Mouse (Mus musculus): ENCODE measurements around the gene Bpifb1. TPM values are rescaled to one million over a fixed set of nuclear protein-coding genes. Genes with fewer than 3 reads are reported as not detected.
"Not testable (repeated sequence)": the region's sequence is repeated elsewhere in the genome, so short reads cannot be mapped to it uniquely, and the experiment has no call there.

The Bpifb1 gene
- 0.31 and 0.33 TPM in 2 replicates for polyA plus RNA-seq (2015; fragmentation: Nextera tagmentation; extraction: Ambion mirVana)

- Histone ChIP-seq H3K4me1 (no peaks in the 10 kb centered on the region), H3K36me3 (no peaks in the 10 kb centered on the region), H3K27ac (replicated peaks) (no peak within 1 kb of the TSS), H3K9ac (replicated peaks) (no peak within 1 kb of the TSS), H3K4me2 (replicated peaks) (no peak within 1 kb of the TSS), H3K4me3 (no peak within 1 kb of the TSS), H3K9me3 (no peaks in the 10 kb centered on the region), H3K27me3 (no peaks in the 10 kb centered on the region)
- 88% methylated on average over 11 of the region's 11 CpGs for WGBS
- no peak for ATAC-seq (replicated peaks)
Measured at GRCm38 (mm10) chr2:154190546-154191258, at the start of gene Bpifb1. Gene Bpifb1, plus strand, starts transcription at chr2:154190818.

- no peaks in the 10 kb centered on the region for H3K9me3 ChIP-seq
- H3K36me3 ChIP-seq: no peaks in the 10 kb centered on the region
- H3K27me3 ChIP-seq: no peaks in the 10 kb centered on the region
- ATAC-seq (replicated peaks): no peak
- peaks cover 3% of the 10 kb centered on the region; the same call in 1 of the 2 replicates for H3K4me1 ChIP-seq
- H3K27ac ChIP-seq (replicated peaks): no peak within 1 kb of the TSS
- H3K9ac ChIP-seq (replicated peaks): no peak within 1 kb of the TSS
- WGBS: 83% methylated on average over 4 of the region's 4 CpGs
- no peak within 1 kb of the TSS for H3K4me3 ChIP-seq
- no peak within 1 kb of the TSS for H3K4me2 ChIP-seq (replicated peaks)
Measured at GRCm38 (mm10) chr2:154142580-154142979, 48.0 kb upstream of the Bpifb1 start, which contains the start of gene Bpifa1. Gene Bpifa1, plus strand, starts transcription at chr2:154142880.

GRCm38 (mm10) chr2:154143735-154144134 lies 46.9 kb upstream of the Bpifb1 start:
- Histone ChIP-seq H3K4me3 (no peak overlapping the region), H3K27ac (replicated peaks) (no peak overlapping the region), H3K4me1 (peaks cover 3% of the 10 kb centered on the region; the same call in 1 of the 2 replicates), H3K27me3 (no peaks in the 10 kb centered on the region), H3K4me2 (replicated peaks) (no peak overlapping the region), H3K9ac (replicated peaks) (no peak overlapping the region), H3K9me3 (no peaks in the 10 kb centered on the region), H3K36me3 (no peaks in the 10 kb centered on the region)
- WGBS: 55% methylated on average over 3 of the region's 3 CpGs
- no peak for ATAC-seq (replicated peaks)

- Histone ChIP-seq H3K27ac (replicated peaks) (no peak overlapping the region), H3K9me3 (no peaks in the 10 kb centered on the region), H3K36me3 (no peaks in the 10 kb centered on the region), H3K4me2 (replicated peaks) (no peak overlapping the region), H3K4me1 (peaks cover 3% of the 10 kb centered on the region; the same call in 1 of the 2 replicates), H3K4me3 (no peak overlapping the region), H3K9ac (replicated peaks) (no peak overlapping the region), H3K27me3 (no peaks in the 10 kb centered on the region)
- 87% methylated on average over 4 of the region's 4 CpGs for WGBS
- ATAC-seq (replicated peaks): no peak
Measured at GRCm38 (mm10) chr2:154147496-154147895, 43.1 kb upstream of the Bpifb1 start.

- H3K4me3 ChIP-seq: no peak overlapping the region
- H3K4me2 ChIP-seq (replicated peaks): no peak overlapping the region
- no peaks in the 10 kb centered on the region for H3K36me3 ChIP-seq
- no peak for ATAC-seq (replicated peaks)
- no peaks in the 10 kb centered on the region for H3K4me1 ChIP-seq
- H3K9me3 ChIP-seq: no peaks in the 10 kb centered on the region
- H3K9ac ChIP-seq (replicated peaks): no peak overlapping the region
- no peaks in the 10 kb centered on the region for H3K27me3 ChIP-seq
- WGBS: 38% methylated on average over 3 of the region's 3 CpGs
- H3K27ac ChIP-seq (replicated peaks): no peak overlapping the region
Measured at GRCm38 (mm10) chr2:154158433-154158832, 32.2 kb upstream of the Bpifb1 start.

- Histone ChIP-seq H3K27me3 (no peaks in the 10 kb centered on the region), H3K4me1 (no peaks in the 10 kb centered on the region), H3K9ac (replicated peaks) (no peak within 1 kb of the TSS), H3K4me3 (no peak within 1 kb of the TSS), H3K27ac (replicated peaks) (no peak within 1 kb of the TSS), H3K36me3 (no peaks in the 10 kb centered on the region), H3K4me2 (replicated peaks) (no peak within 1 kb of the TSS), H3K9me3 (no peaks in the 10 kb centered on the region)
- ATAC-seq (replicated peaks): no peak
- WGBS: 83% methylated on average over 8 of the region's 8 CpGs
Measured at GRCm38 (mm10) chr2:154162307-154162706, 28.3 kb upstream of the Bpifb1 start, which contains the start of gene Bpifa5. Gene Bpifa5, plus strand, starts transcription at chr2:154162607.

- H3K9me3 ChIP-seq: no peaks in the 10 kb centered on the region
- no peak overlapping the region for H3K4me2 ChIP-seq (replicated peaks)
- no peaks in the 10 kb centered on the region for H3K36me3 ChIP-seq
- H3K4me1 ChIP-seq: no peaks in the 10 kb centered on the region
- no peak overlapping the region for H3K9ac ChIP-seq (replicated peaks)
- H3K27ac ChIP-seq (replicated peaks): no peak overlapping the region
- WGBS: 89% methylated on average over 5 of the region's 5 CpGs
- no peak overlapping the region for H3K4me3 ChIP-seq
- ATAC-seq (replicated peaks): no peak
- no peaks in the 10 kb centered on the region for H3K27me3 ChIP-seq
Measured at GRCm38 (mm10) chr2:154163306-154163705, 27.3 kb upstream of the Bpifb1 start.

- H3K27ac ChIP-seq (replicated peaks): no peak overlapping the region
- no peak overlapping the region for H3K4me2 ChIP-seq (replicated peaks)
- no peaks in the 10 kb centered on the region for H3K27me3 ChIP-seq
- no peak overlapping the region for H3K9ac ChIP-seq (replicated peaks)
- H3K36me3 ChIP-seq: no peaks in the 10 kb centered on the region
- no peak for ATAC-seq (replicated peaks)
- no peak overlapping the region for H3K4me3 ChIP-seq
- H3K4me1 ChIP-seq: no peaks in the 10 kb centered on the region
- 84% methylated on average over 3 of the region's 3 CpGs for WGBS
- H3K9me3 ChIP-seq: no peaks in the 10 kb centered on the region
Measured at GRCm38 (mm10) chr2:154169172-154169571, 21.4 kb upstream of the Bpifb1 start.

- H3K4me3 ChIP-seq: no peak overlapping the region
- H3K9ac ChIP-seq (replicated peaks): no peak overlapping the region
- H3K27ac ChIP-seq (replicated peaks): no peak overlapping the region
- H3K36me3 ChIP-seq: no peaks in the 10 kb centered on the region
- no peak overlapping the region for H3K4me2 ChIP-seq (replicated peaks)
- ATAC-seq (replicated peaks): no peak
- no peaks in the 10 kb centered on the region for H3K27me3 ChIP-seq
- H3K9me3 ChIP-seq: no peaks in the 10 kb centered on the region
- 75% methylated on average over 6 of the region's 6 CpGs for WGBS
- H3K4me1 ChIP-seq: no peaks in the 10 kb centered on the region
Measured at GRCm38 (mm10) chr2:154171621-154172020, 19.0 kb upstream of the Bpifb1 start.

- Histone ChIP-seq H3K27ac (replicated peaks) (no peak overlapping the region), H3K36me3 (no peaks in the 10 kb centered on the region), H3K4me1 (no peaks in the 10 kb centered on the region), H3K9ac (replicated peaks) (no peak overlapping the region), H3K27me3 (no peaks in the 10 kb centered on the region), H3K4me2 (replicated peaks) (no peak overlapping the region), H3K9me3 (no peaks in the 10 kb centered on the region), H3K4me3 (no peak overlapping the region)
- 46% methylated on average over 1 of the region's 1 CpGs for WGBS
- ATAC-seq (replicated peaks): no peak
Measured at GRCm38 (mm10) chr2:154173313-154173712, 17.3 kb upstream of the Bpifb1 start.

GRCm38 (mm10) chr2:154181900-154182299 lies 8.7 kb upstream of the Bpifb1 start:
- not testable (repeated sequence) for H3K36me3 ChIP-seq; H3K9me3 ChIP-seq; H3K4me2 ChIP-seq (replicated peaks); H3K4me3 ChIP-seq; H3K27ac ChIP-seq (replicated peaks); H3K4me1 ChIP-seq; H3K9ac ChIP-seq (replicated peaks); ATAC-seq (replicated peaks); H3K27me3 ChIP-seq
- 90% methylated on average over 7 of the region's 7 CpGs for WGBS

GRCm38 (mm10) chr2:154183061-154183460 lies 7.6 kb upstream of the Bpifb1 start:
- not testable (repeated sequence) for H3K9ac ChIP-seq (replicated peaks); H3K27me3 ChIP-seq; H3K4me2 ChIP-seq (replicated peaks); H3K36me3 ChIP-seq; H3K27ac ChIP-seq (replicated peaks); H3K9me3 ChIP-seq; H3K4me1 ChIP-seq; H3K4me3 ChIP-seq; ATAC-seq (replicated peaks)
- WGBS: 78% methylated on average over 4 of the region's 4 CpGs

GRCm38 (mm10) chr2:154185319-154185718 lies 5.3 kb upstream of the Bpifb1 start:
- no peaks in the 10 kb centered on the region for H3K27me3 ChIP-seq
- no peaks in the 10 kb centered on the region for H3K9me3 ChIP-seq
- ATAC-seq (replicated peaks): no peak
- H3K36me3 ChIP-seq: no peaks in the 10 kb centered on the region
- H3K4me2 ChIP-seq (replicated peaks): no peak overlapping the region
- no peak overlapping the region for H3K27ac ChIP-seq (replicated peaks)
- H3K4me3 ChIP-seq: no peak overlapping the region
- WGBS: 83% methylated on average over 6 of the region's 6 CpGs
- H3K9ac ChIP-seq (replicated peaks): no peak overlapping the region
- H3K4me1 ChIP-seq: no peaks in the 10 kb centered on the region
